Mouse (Mus musculus) lung, postnatal 0 days (tissue): Measurements from ENCODE around the gene Safb2. TPM values are rescaled to one million over a fixed set of nuclear protein-coding genes. Genes with fewer than 3 reads are reported as not detected.

ENCODE experiments used
- ATAC-seq: fragments of 200-750 bp; cut with Nextera tagmentation; 2 replicates; pipeline ENCODE4 v1.8.0; 2017; ENCODE audit warnings: moderate library complexity
- DNase-seq: peaks from one replicate; pipeline ENCODE4 v3.0.0-alpha.2; 2016; ENCODE audit warnings: low spot score
- H3K27ac ChIP-seq: fragments of 300-500 bp; sonication (generic); 2 replicates; pipeline ENCODE4 v1.5.1; 2014; ENCODE audit warnings: antibody characterized with exemption, mild to moderate bottlenecking, low read length, mixed read lengths
- H3K27me3 ChIP-seq: fragments of 300-500 bp; sonication (generic); replicated peaks from 2 replicates; pipeline ENCODE4 v1.6.1; 2014; ENCODE audit warnings: low read length, mixed read lengths; ENCODE audit not compliant: insufficient read depth
- H3K36me3 ChIP-seq: fragments of 300-500 bp; sonication (generic); 2 replicates; pipeline ENCODE4 v1.6.1; 2014; ENCODE audit warnings: low read length, mixed read lengths; ENCODE audit not compliant: insufficient read depth
- H3K4me1 ChIP-seq: fragments of 300-500 bp; sonication (generic); 2 replicates; pipeline ENCODE4 v1.6.1; 2014; ENCODE audit warnings: antibody characterized with exemption, low read depth, low read length, mixed read lengths; ENCODE audit not compliant: insufficient read depth
- H3K4me2 ChIP-seq: fragments of 300-500 bp; sonication (generic); replicated peaks from 2 replicates; pipeline ENCODE4 v1.6.1; 2014; ENCODE audit warnings: low read depth, mild to moderate bottlenecking, low read length, moderate library complexity, mixed read lengths
- H3K4me3 ChIP-seq: fragments of 300-500 bp; sonication (generic); 2 replicates; pipeline ENCODE4 v1.5.1; 2014; ENCODE audit warnings: low read depth, low read length
- H3K9ac ChIP-seq: fragments of 300-500 bp; sonication (generic); replicated peaks from 2 replicates; pipeline ENCODE4 v1.6.1; 2014; ENCODE audit warnings: low read depth, mild to moderate bottlenecking
- H3K9me3 ChIP-seq: fragments of 300-500 bp; sonication (generic); 2 replicates; pipeline ENCODE4 v1.6.1; 2016; ENCODE audit warnings: low read length, mixed read lengths
- CTCF ChIP-seq: IDR thresholded peaks from 2 replicates; pipeline ENCODE4 v1.5.1; 2016; ENCODE audit warnings: antibody characterized with exemption, mild to moderate bottlenecking
- EP300 ChIP-seq: IDR thresholded peaks from 2 replicates; pipeline ENCODE4 v1.6.1; 2016; ENCODE audit warnings: antibody characterized with exemption, mild to moderate bottlenecking, control low read depth
- WGBS: fragments of 180-500 bp; shearing (Covaris S2); extraction: QIAGEN DNeasy Blood & Tissue Kit; methylation state at CpG from one replicate; pipeline ENCODE4 v1.1.7; 2014; 5-methylcytosine and 5-hydroxymethylcytosine counted together
- polyA plus RNA-seq: library from polyadenylated mRNA; unstranded; fragments of >200 nt; fragmentation: Nextera tagmentation; extraction: Ambion mirVana; gene quantifications from 2 replicates; pipeline ENCODE4 v1.2.1, GENCODE M21; 2015

Gene Safb2
- polyA plus RNA-seq, 1 experiment from 2014 or later = 36.8 TPM

DNA sequence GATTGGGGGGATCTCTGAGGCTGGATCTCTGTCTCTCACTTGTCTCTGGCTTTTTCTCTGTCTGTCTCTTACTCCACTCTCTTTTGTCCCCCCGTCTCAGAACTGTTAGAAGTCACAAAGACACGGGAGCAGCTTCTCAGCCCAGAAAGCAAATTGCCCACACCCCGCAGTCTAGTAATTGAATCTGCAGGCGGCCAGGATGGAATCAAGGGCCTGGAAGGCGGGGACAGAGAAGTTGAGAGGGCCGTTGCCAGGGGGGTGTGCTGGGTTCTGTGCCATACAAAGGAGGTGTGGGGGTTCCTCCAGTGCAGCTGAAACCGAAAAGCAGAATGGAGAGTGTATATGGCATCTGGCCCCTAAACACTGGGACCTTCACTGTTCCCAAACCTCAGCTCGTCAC lies 41.6 kb downstream of the Safb2 start:
- Histone ChIP-seq H3K9me3 (no peaks in the 10 kb centered on the region), H3K4me3 (no peak overlapping the region), H3K4me1 (no peaks in the 10 kb centered on the region), H3K27ac (no peak overlapping the region), H3K9ac (no peak overlapping the region), H3K27me3 (no peaks in the 10 kb centered on the region), H3K36me3 (no peaks in the 10 kb centered on the region), H3K4me2 (no peak overlapping the region)
- ATAC-seq = no peak
- TF ChIP-seq CTCF = no peak
- no peak for TF ChIP-seq EP300
- no peak for DNase-seq
- WGBS = 50% methylated on average over 8 of the region's 8 CpGs

DNA sequence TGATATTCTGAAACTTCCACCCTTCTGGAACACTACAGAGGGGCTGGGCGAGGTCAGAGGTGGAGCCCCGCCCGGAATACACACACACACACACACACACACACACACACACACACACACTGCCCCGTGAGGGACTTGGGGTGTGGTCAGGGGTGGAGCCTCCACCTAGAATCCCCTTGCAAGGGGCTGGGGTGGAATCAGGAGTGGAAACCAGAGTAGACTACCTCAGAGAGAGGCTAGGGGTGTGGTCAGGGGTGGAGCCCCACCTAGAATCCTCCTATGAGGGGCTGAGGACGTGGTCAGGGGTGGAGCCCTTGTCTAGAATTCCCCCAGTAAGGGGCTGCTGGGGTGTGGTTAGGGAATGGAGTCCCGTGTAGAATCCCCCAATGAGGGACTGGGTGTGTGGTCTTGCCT lies 43.8 kb downstream of the Safb2 start:
- Histone ChIP-seq H3K9me3 (no peaks in the 10 kb centered on the region), H3K4me2 (no peak overlapping the region), H3K27ac (no peak overlapping the region), H3K4me1 (no peaks in the 10 kb centered on the region), H3K9ac (no peak overlapping the region), H3K36me3 (no peaks in the 10 kb centered on the region), H3K27me3 (no peaks in the 10 kb centered on the region), H3K4me3 (no peak overlapping the region)
- no peak for DNase-seq
- WGBS = 30% methylated on average over 6 of the region's 6 CpGs
- peak; percentile 49 for ATAC-seq
- no peak for TF ChIP-seq EP300
- no peak for TF ChIP-seq CTCF

DNA sequence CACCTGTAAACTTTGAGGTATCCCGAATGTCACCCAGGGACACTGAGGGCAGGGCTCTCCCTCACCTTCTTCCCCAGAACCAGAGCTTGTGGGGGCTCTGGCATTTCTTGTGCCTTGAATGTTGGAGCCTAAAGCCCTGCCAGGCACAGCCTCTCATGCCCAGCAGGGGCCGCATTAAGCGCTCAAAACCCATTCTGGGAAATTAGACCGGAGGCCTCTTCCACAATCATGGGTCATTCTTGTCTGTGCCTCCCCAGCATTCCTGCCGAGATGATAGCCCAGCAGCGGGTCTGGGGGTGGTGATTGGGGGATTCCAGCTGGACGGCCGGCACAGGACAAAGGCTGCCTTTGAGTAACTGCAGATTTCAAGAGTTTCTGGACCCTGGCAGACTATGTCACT lies 46.5 kb downstream of the Safb2 start:
- TF ChIP-seq EP300 (no peak), CTCF (peak; percentile 13; the same call in 1 of the 2 replicates)
- WGBS = 36% methylated on average over 8 of the region's 8 CpGs
- Histone ChIP-seq H3K27ac (no peak overlapping the region), H3K9me3 (no peaks in the 10 kb centered on the region), H3K4me1 (no peaks in the 10 kb centered on the region), H3K9ac (no peak overlapping the region), H3K27me3 (no peaks in the 10 kb centered on the region), H3K4me2 (no peak overlapping the region), H3K4me3 (no peak overlapping the region), H3K36me3 (no peaks in the 10 kb centered on the region)
- no peak for DNase-seq
- ATAC-seq = no peak

DNA sequence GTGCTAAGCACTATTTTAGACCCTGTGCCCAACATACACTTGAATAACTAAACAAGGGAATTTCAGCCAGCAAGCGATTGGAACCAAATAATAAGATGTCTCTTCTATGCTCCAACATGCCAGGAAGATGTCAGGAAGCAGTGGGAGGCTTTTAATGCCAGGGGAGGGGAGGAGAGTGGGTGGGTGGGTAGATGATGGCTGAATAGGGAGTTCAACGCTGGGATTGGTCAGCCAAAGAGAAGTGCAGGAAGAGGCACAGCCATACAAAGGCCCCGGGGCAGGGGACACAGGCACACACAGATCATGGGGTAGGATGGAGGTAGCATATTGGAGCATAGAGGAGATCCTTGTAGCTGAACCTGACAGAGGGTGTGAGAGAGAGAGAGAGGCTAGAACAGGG lies 47.5 kb downstream of the Safb2 start:
- 75% methylated on average over 3 of the region's 3 CpGs for WGBS

DNA sequence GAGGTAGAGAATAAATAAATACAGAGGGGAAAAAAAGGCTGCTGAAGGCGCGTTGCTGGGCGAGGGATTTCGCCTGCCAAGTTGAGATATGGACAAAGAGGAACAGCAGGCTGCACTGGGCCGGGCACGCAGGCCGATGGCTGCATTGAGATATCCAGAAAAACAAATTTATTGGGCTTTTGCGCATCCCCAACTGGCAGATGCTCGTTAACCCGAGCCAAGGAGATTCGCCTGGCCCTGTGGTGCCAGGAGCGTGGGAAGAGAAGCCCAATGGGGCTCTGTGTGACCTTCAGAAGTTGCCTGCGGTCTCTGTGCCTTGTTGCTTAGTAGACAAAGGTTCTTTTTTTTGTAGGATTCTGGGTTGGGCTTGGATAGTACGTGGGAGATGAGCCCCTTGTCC lies 48.2 kb downstream of the Safb2 start:
- no peaks in the 10 kb centered on the region for H3K4me1 ChIP-seq
- 49% methylated on average over 14 of the region's 14 CpGs for WGBS
- no peak overlapping the region for H3K9ac ChIP-seq

More for the DNA sequence above, 47.5 kb downstream of the Safb2 start:
- Histone ChIP-seq H3K4me1 (no peaks in the 10 kb centered on the region), H3K27me3 (no peaks in the 10 kb centered on the region), H3K9me3 (no peaks in the 10 kb centered on the region), H3K4me3 (no peak overlapping the region), H3K4me2 (no peak overlapping the region), H3K27ac (no peak overlapping the region), H3K36me3 (no peaks in the 10 kb centered on the region), H3K9ac (no peak overlapping the region)
- ATAC-seq (no peak), DNase-seq (no peak)
- no peak for TF ChIP-seq CTCF
- no peak for TF ChIP-seq EP300

DNA sequence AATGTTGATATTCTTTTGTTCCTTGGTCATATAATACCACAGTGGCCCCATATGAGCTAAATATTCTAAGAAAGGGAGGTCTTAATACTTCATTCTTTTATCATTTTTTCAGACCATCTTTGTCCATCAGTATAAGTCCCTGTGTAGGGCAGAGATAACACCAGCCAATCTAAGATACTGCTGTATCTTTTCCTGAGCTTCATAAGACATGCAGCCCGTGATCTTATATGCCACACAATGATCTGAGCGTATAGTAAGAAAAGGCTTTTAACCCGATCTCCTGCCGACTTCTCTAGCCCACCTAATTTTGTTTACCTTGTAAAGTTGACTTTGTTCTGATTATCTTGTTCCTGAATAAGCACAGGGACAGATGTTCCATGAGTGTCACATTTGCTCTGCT lies 59.4 kb downstream of the Safb2 start:
- no peak for ATAC-seq
- 45% methylated on average over 4 of the region's 4 CpGs for WGBS
- Histone ChIP-seq H3K4me1 (no peaks in the 10 kb centered on the region), H3K27ac (no peak overlapping the region), H3K36me3 (no peaks in the 10 kb centered on the region), H3K4me3 (no peak overlapping the region), H3K4me2 (no peak overlapping the region), H3K9me3 (no peaks in the 10 kb centered on the region), H3K9ac (no peak overlapping the region), H3K27me3 (no peaks in the 10 kb centered on the region)
- no peak for TF ChIP-seq CTCF
- no peak for TF ChIP-seq EP300
- no peak for DNase-seq

More for the DNA sequence above, 48.2 kb downstream of the Safb2 start:
- no peak for ATAC-seq
- no peaks in the 10 kb centered on the region for H3K36me3 ChIP-seq
- H3K27ac ChIP-seq = no peak overlapping the region
- H3K4me2 ChIP-seq = no peak overlapping the region
- no peak overlapping the region for H3K4me3 ChIP-seq
- TF ChIP-seq EP300 (no peak), CTCF (no peak)
- H3K27me3 ChIP-seq = no peaks in the 10 kb centered on the region
- no peaks in the 10 kb centered on the region for H3K9me3 ChIP-seq
- no peak for DNase-seq

DNA sequence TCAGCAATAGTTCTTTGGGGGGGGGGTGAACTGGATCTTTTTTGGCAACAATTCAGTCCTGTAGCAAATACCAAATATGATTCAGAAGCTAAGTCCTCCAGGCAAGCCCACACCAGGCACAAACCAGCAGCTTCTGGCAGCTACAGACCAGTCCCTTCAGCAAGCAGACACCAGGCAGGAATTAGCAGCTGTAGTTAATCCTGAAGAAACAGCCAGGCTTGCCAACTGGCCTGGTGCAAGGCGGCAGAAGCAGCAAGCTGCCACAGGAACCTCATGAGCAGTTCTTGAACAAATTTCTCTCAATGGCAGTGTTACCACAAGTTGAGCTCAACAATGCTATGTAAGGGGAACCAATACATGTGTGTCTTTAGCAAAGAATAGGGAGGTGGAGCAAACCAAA lies 61.6 kb downstream of the Safb2 start:
- H3K27ac ChIP-seq = no peak overlapping the region
- TF ChIP-seq EP300 (no peak), CTCF (no peak)
- H3K9ac ChIP-seq = no peak overlapping the region
- ATAC-seq (no peak), DNase-seq (no peak)
- no peaks in the 10 kb centered on the region for H3K4me1 ChIP-seq
- H3K4me3 ChIP-seq = no peak overlapping the region
- H3K27me3 ChIP-seq = no peaks in the 10 kb centered on the region
- no peak overlapping the region for H3K4me2 ChIP-seq
- no peaks in the 10 kb centered on the region for H3K36me3 ChIP-seq
- WGBS = 19% methylated on average over 1 of the region's 1 CpGs
- no peaks in the 10 kb centered on the region for H3K9me3 ChIP-seq
